Mouse (Mus musculus): ENCODE data around the gene Slc25a28. TPM values are rescaled to one million over a fixed set of nuclear protein-coding genes. Genes with fewer than 3 reads are reported as not detected.

The Slc25a28 gene
- total RNA-seq, 2 experiments from 2014 or later = 27.9 to 29.3 TPM

DNA sequence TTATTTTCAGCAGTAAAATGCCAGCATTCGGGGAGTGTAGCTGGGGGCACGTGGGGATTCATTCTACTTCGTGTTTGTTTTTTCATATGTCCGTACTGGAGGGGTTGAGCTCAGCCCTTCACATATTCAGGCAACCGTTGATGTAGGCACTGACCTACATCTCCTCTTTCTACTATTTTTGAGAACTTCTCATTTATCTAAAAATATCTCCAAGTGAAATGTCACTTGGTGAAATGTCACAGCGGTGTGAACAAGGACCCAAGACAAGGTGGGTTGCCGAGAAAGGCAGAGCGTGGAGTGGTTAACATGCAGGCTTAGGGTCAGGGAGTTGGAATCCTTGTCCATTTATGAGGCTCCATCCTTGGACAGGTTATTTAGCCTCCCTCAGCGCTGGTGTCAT lies 27.4 kb downstream of the Slc25a28 start:
- DNase-seq = no peak
- intact Hi-C loops (cut with DNase I) = no loop called here

DNA sequence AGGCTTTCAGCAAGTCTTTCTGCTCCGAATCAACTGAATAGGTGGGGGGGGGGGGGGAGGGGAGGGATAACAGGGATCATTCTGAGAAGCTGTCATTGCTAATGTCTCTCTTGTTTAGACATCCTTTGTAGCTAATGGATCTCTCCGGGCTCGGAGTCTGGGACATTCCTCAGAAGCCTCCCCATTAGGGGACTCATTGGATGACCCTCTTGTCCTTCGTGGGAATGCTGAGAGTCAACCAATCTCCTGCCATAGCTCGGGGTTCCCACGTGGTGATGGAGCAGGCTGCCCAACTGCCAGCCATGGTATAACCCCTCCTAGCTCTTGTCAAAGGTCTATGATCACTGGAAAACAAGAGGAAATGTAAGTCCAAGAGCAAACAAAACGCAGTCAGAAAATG lies 27.8 kb downstream of the Slc25a28 start:
- intact Hi-C loops (cut with DNase I) = no loop called here
- no peak for DNase-seq

DNA sequence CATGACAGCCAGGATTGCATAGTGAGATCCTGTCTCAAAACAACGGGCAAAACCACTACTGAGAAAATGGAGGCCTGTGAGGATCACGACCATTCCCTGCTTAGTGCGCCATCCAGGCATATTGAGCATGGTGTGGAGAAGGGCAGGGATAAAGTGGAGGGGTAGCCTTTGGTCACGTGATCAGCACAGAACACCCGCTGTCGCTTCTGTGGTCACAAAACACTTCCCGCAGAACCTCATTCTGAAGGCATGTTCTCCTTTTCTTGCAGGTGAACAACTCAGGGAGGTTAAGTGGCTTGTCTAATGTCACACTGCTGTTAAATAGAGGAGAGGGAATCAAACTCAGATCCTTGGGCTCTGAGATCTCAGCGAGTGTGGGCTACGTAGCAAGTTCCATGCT lies 29.2 kb downstream of the Slc25a28 start:
- intact Hi-C loops (cut with DNase I) = no loop called here
- DNase-seq = no peak

- no peak for DNase-seq
- intact Hi-C loops (cut with DNase I) = no loop called here
Measured at GRCm38 (mm10) chr19:43642843-43643242, 31.8 kb downstream of the Slc25a28 start.

DNA sequence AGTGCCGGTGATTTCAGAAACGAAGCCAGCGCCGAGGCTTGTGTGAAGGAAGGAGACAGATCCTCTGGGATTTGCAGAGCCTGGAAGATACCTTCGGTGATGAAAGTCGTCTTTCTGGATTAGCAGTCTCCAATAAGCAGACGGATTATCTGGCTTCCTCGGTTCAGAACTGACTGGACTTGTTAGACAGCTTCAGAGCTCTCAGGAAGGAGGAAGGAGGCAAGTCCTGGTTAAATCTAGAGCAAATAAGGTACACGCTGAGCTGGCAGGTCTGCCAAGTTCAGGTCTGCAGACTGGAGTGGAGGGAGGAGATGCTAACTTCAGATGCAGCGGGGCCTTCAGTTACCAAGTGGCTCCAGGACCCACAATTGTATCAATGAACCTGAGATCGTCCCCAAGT lies 32.8 kb downstream of the Slc25a28 start:
- intact Hi-C loops (cut with DNase I) = no loop called here

GRCm38 (mm10) chr19:43630466-43631251 lies 44.0 kb downstream of the Slc25a28 start:
- DNase-seq = peak; percentile 84 to 85
- intact Hi-C loops (cut with DNase I) = loop anchor here (2.0 to 5.0 kb wide), 3 partner anchors 24 to 136 kb away; no protein-coding TSS in a partner anchor

More for the DNA sequence above, 32.8 kb downstream of the Slc25a28 start:
- DNase-seq = no peak

DNA sequence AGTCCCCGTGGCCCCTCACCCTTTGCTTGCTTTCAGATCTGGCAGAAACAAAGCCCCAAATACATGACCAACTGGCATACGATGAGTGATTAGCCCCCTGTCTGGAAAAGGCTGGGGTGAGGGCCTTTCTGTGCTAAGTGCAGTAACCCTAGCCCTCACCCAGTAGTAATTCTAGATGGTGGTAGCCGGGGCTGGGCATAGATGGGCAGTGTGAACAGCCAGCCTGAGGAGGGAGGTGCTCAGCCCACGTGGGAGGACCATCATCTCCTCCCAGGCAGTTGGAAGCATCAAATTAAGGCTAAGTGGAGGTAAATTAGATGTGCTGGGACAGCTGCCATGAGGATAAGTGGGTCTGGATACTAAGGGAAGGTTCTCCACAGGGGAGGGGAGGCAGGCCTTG lies 45.6 kb downstream of the Slc25a28 start:
- intact Hi-C loops (cut with DNase I) = no loop called here
- no peak for DNase-seq

- no peak for DNase-seq
- intact Hi-C loops (cut with DNase I) = no loop called here
Measured at GRCm38 (mm10) chr19:43627345-43627744, 47.3 kb downstream of the Slc25a28 start.

GRCm38 (mm10) chr19:43626160-43626559 lies 48.5 kb downstream of the Slc25a28 start:
- no peak for DNase-seq
- intact Hi-C loops (cut with DNase I) = no loop called here

- DNase-seq = no peak
- intact Hi-C loops (cut with DNase I) = loop anchor here (5.0 kb wide), 1 partner anchor 92 kb away; no protein-coding TSS in a partner anchor
Measured at GRCm38 (mm10) chr19:43623913-43624312, 50.8 kb downstream of the Slc25a28 start.

DNA sequence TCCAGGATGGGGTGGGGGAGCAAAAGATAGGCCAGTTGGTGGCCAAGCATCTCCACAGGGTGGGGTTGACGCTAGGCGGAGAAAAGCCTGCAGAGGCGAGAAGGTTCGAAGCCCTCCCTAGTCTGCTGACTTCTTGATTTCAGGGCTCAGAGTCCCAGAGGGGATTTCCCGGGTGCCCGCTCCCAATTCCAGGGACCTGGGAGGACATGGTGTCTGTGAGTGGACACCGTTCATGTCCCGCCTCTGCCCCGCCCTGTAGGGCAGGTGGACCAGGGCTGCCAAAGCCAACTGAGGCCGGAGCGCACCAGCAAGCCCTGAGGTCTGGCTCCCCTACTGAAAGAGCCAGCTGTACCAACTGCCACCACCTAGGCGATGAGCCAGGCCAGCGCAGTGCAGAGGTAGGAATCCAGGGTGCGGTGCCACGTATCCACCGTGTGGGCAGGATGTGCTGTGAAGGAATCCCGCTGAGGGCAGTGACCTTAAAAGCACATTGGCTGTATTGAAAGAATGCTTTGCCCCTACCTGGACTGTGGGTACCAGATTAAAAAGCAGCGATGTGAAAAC lies 54.7 kb downstream of the Slc25a28 start:
- intact Hi-C loops (cut with DNase I) = loop anchor here (1.0 to 10.0 kb wide), 3 partner anchors 19 to 235 kb away; partner anchors contain the start of gene Hpse2
- DNase-seq = no peak

DNA sequence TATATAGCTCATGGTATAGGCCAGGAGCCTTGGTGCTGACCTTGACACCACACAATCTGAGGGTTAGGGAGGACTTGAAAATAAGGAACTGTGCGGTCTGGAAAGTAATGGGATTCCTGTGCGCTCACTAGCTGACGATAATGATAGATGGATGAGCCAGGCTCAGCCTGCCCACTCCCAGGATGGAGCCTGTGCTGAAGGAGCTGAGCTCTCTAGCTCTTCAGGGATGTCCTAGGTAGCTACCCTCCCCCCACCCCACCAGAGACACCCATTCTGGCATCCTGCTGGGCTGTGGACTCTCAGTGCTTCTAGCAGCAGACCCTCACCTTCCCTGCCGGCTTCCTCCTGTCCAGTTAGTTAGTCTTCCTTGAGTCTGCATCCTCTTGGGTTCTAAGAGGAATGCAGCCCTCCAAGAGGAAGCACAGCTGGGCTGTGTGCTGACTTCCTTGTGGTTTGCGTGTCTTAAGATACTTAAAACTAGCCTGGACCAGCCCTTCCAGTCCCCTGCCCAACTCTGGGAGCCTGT lies 56.1 kb downstream of the Slc25a28 start:
- DNase-seq = no peak
- intact Hi-C loops (cut with DNase I) = loop anchor here (10.0 kb wide), 1 partner anchor 234 kb away; the partner anchor contains the start of gene Hpse2

GRCm38 (mm10) chr19:43617761-43618349 lies 56.8 kb downstream of the Slc25a28 start:
- intact Hi-C loops (cut with DNase I) = loop anchor here (10.0 kb wide), 1 partner anchor 233 kb away; the partner anchor contains the start of gene Hpse2
- no peak for DNase-seq

- DNase-seq = no peak
- intact Hi-C loops (cut with DNase I) = loop anchor here (10.0 kb wide), 1 partner anchor 232 kb away; the partner anchor contains the start of gene Hpse2
Measured at GRCm38 (mm10) chr19:43616889-43617288, 57.8 kb downstream of the Slc25a28 start.

DNA sequence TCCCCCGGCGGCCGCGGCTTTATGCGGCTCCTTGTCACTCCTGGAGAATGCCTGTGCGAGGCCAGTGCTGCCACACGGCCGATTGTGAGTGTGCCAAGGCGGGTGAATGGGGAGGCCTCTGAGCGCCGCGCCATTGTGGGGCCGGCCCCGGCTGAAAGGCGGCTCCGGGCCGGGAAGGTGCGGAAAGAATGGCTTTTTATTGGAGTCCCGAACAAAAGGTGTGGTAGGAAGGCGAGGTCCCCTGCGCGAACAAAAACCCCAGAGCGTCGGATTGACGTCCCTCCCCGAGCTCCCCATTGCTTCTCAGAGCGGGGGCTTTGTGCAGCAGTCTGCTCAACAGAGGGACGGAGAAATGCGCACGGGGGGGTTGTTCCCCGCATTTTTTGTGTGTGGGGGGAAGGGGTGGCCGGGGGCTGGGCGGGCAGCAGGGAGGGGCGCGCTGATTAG lies 58.2 kb downstream of the Slc25a28 start:
- intact Hi-C loops (cut with DNase I) = loop anchor here (10.0 kb wide), 1 partner anchor 232 kb away; the partner anchor contains the start of gene Hpse2
- DNase-seq = no peak

DNA sequence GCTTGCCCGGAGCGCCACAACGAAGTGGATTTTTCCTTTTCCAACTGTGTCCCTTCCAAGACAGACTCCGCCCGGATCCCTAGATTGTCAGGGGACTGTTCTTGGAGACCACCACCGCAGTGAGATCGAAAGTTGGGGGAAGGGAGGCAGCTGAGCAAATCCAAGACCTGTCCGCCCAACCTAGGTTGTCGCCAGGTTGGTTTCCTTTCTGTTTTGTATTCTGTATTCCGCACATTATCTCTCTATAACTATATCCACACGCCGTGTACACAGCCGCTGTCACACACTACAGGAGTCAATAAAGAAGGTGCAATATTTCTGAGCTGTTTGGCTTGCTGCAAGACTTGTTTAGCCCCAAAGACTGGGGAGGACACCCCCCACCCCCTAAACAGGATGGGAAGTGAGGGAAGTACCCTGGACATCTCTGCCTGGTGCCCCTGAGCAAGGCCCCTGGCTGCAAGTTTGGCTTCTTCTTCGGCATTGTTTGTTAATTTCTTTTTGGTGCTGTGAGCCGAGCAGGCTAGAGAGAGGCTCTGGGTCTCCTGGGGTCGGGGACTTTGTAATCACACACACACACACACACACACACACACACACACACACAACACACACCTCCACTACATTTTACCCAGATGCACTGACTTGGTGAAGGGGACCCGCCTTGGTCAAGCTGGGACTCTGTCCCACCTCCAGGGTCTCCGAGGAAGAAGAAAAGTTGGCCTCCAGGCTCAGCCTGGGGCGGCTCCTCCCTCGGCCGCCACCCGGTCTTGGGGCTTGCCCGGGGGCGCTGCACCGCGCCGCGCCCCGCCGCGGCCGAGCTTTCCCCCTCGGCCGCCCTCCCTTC lies 58.9 kb downstream of the Slc25a28 start:
- intact Hi-C loops (cut with DNase I) = loop anchor here (10.0 kb wide), 1 partner anchor 231 kb away; the partner anchor contains the start of gene Hpse2
- DNase-seq = no peak

DNA sequence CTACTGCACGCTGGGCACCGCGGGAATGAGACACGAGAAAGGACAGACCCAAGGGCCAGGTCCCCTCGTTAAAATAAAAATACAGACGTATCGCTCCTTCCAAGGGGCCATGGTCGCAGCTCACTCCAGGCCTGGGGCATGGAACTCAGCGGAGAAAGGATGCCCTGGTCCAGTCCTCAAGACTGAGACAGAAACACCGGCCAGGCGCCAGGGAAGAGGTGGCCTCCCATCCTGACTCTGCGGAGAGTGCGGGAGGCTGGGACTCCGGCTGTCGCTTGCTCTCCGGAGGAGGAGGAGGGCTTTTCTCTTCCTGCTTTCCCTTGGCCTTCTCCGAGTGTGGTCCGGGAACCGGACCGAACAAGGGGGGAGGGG lies 59.6 kb downstream of the Slc25a28 start:
- DNase-seq = peak in 1 of 2 experiments; percentile 33
- intact Hi-C loops (cut with DNase I) = loop anchor here (10.0 kb wide), 1 partner anchor 230 kb away; the partner anchor contains the start of gene Hpse2

GRCm38 (mm10) chr19:43614341-43615073 lies 60.2 kb downstream of the Slc25a28 start:
- intact Hi-C loops (cut with DNase I) = loop anchor here (10.0 kb wide), 1 partner anchor 230 kb away; the partner anchor contains the start of gene Hpse2
- peak in 1 of 2 experiments; percentile 43 for DNase-seq

Data from heart, postnatal 36 days (tissue).